Mouse (Mus musculus) testis, adult 2 months (tissue): Measurements from ENCODE around the gene Sumf1.

Experiments
- CTCF ChIP-seq: fragments of 200-500 bp; IDR thresholded peaks from 2 replicates; pipeline ENCODE4 v1.5.1; 2012; ENCODE audit warnings: low read depth, mild to moderate bottlenecking, inconsistent platforms, low read length, moderate library complexity; ENCODE audit not compliant: control insufficient read depth, insufficient read depth, insufficient replicate concordance
- POLR2A ChIP-seq: fragments of 200-500 bp; IDR thresholded peaks from 2 replicates; pipeline ENCODE4 v1.6.1; 2012; ENCODE audit warnings: low read depth, mild to moderate bottlenecking, inconsistent platforms, low read length, moderate library complexity; ENCODE audit not compliant: control insufficient read depth

DNA sequence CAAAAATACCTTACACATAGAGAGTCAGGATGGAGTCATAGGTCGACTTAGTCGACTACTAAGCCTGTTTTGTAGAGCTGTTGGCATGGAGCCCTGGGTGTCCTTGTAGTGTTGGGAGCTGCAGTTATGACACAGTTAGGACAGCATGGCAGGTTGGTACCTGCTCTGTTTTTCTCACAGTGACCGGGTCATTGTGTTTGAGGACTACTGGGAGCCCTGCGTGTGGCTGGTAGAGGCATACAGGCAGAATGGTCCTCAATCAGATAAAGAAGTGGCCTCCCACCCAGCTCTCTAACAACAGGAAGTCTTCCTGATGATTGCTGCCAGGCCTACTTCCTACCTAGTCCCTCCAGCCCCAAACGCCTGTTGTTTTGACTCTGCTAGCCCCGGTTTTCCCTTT, 47.7 kb upstream of the Sumf1 start:
- TF ChIP-seq CTCF = no peak
- TF ChIP-seq POLR2A = no peak
